Mouse (Mus musculus): Measurements from ENCODE around the gene Fbxw7. TPM values are rescaled to one million over a fixed set of nuclear protein-coding genes. Genes with fewer than 3 reads are reported as not detected.

Gene Fbxw7
- polyA plus RNA-seq, 1 experiment from 2014 or later: 39.3 TPM

GRCm38 (mm10) chr3:84890983-84891382 lies 75.9 kb downstream of the Fbxw7 start:
- H3K4me1 ChIP-seq (ENCODE audit: control insufficient read depth, insufficient read depth, low read depth, low read length): no peaks in the 10 kb centered on the region

GRCm38 (mm10) chr3:84897952-84898351 lies 82.9 kb downstream of the Fbxw7 start:
- no peaks in the 10 kb centered on the region for H3K36me3 ChIP-seq (ENCODE audit: control insufficient read depth, insufficient read depth, low read length)
- ATAC-seq: no peak
- H3K27ac ChIP-seq (ENCODE audit: low read depth, low read length): no peak overlapping the region
- 86% methylated on average over 8 of the region's 8 CpGs for WGBS
- H3K9ac ChIP-seq (ENCODE audit: low read depth, low read length): no peak overlapping the region
- H3K4me3 ChIP-seq (ENCODE audit: low read length): no peak overlapping the region
- no peaks in the 10 kb centered on the region for H3K4me1 ChIP-seq (ENCODE audit: control insufficient read depth, insufficient read depth, low read depth, low read length)
- no peak overlapping the region for H3K4me2 ChIP-seq (ENCODE audit: low read length)
- H3K27me3 ChIP-seq (replicated peaks; ENCODE audit: control insufficient read depth, insufficient read depth, low read length): no peaks in the 10 kb centered on the region
- no peaks in the 10 kb centered on the region for H3K9me3 ChIP-seq (ENCODE audit: control insufficient read depth, low read length)

More at GRCm38 (mm10) chr3:84890983-84891382, 75.9 kb downstream of the Fbxw7 start:
- Histone ChIP-seq H3K9ac (ENCODE audit: low read depth, low read length) (no peak overlapping the region), H3K4me3 (ENCODE audit: low read length) (no peak overlapping the region), H3K4me2 (ENCODE audit: low read length) (no peak overlapping the region), H3K9me3 (ENCODE audit: control insufficient read depth, low read length) (no peaks in the 10 kb centered on the region), H3K36me3 (ENCODE audit: control insufficient read depth, insufficient read depth, low read length) (no peaks in the 10 kb centered on the region), H3K27me3 (replicated peaks; ENCODE audit: control insufficient read depth, insufficient read depth, low read length) (no peaks in the 10 kb centered on the region), H3K27ac (ENCODE audit: low read depth, low read length) (no peak overlapping the region)
- no peak for ATAC-seq
- 96% methylated on average over 5 of the region's 5 CpGs for WGBS

- no peak for ATAC-seq
- no peaks in the 10 kb centered on the region for H3K9me3 ChIP-seq (ENCODE audit: control insufficient read depth, low read length)
- no peaks in the 10 kb centered on the region for H3K4me1 ChIP-seq (ENCODE audit: control insufficient read depth, insufficient read depth, low read depth, low read length)
- 22% methylated on average over 1 of the region's 1 CpGs for WGBS
- H3K27me3 ChIP-seq (replicated peaks; ENCODE audit: control insufficient read depth, insufficient read depth, low read length): no peaks in the 10 kb centered on the region
- H3K36me3 ChIP-seq (ENCODE audit: control insufficient read depth, insufficient read depth, low read length): no peaks in the 10 kb centered on the region
- H3K27ac ChIP-seq (ENCODE audit: low read depth, low read length): no peak overlapping the region
- no peak overlapping the region for H3K4me3 ChIP-seq (ENCODE audit: low read length)
- H3K9ac ChIP-seq (ENCODE audit: low read depth, low read length): no peak overlapping the region
- H3K4me2 ChIP-seq (ENCODE audit: low read length): no peak overlapping the region
These were observed 91.5 kb downstream of the Fbxw7 start for GRCm38 (mm10) chr3:84906528-84906927.

GRCm38 (mm10) chr3:84914284-84914683 lies 99.2 kb downstream of the Fbxw7 start:
- no peak overlapping the region for H3K4me3 ChIP-seq (ENCODE audit: low read length)
- no peaks in the 10 kb centered on the region for H3K4me1 ChIP-seq (ENCODE audit: control insufficient read depth, insufficient read depth, low read depth, low read length)
- ATAC-seq: no peak
- no peak overlapping the region for H3K4me2 ChIP-seq (ENCODE audit: low read length)
- no peaks in the 10 kb centered on the region for H3K27me3 ChIP-seq (replicated peaks; ENCODE audit: control insufficient read depth, insufficient read depth, low read length)
- no peaks in the 10 kb centered on the region for H3K36me3 ChIP-seq (ENCODE audit: control insufficient read depth, insufficient read depth, low read length)
- WGBS: 62% methylated on average over 1 of the region's 1 CpGs
- H3K9ac ChIP-seq (ENCODE audit: low read depth, low read length): no peak overlapping the region
- H3K9me3 ChIP-seq (ENCODE audit: control insufficient read depth, low read length): no peaks in the 10 kb centered on the region
- H3K27ac ChIP-seq (ENCODE audit: low read depth, low read length): no peak overlapping the region

GRCm38 (mm10) chr3:84917903-84918679 lies 103.0 kb downstream of the Fbxw7 start:
- no peak overlapping the region for H3K27ac ChIP-seq (ENCODE audit: low read depth, low read length)
- no peaks in the 10 kb centered on the region for H3K9me3 ChIP-seq (ENCODE audit: control insufficient read depth, low read length)
- H3K27me3 ChIP-seq (replicated peaks; ENCODE audit: control insufficient read depth, insufficient read depth, low read length): no peaks in the 10 kb centered on the region
- WGBS: 80% methylated on average over 9 of the region's 9 CpGs
- H3K4me3 ChIP-seq (ENCODE audit: low read length): no peak overlapping the region
- no peaks in the 10 kb centered on the region for H3K4me1 ChIP-seq (ENCODE audit: control insufficient read depth, insufficient read depth, low read depth, low read length)
- H3K36me3 ChIP-seq (ENCODE audit: control insufficient read depth, insufficient read depth, low read length): no peaks in the 10 kb centered on the region
- H3K9ac ChIP-seq (ENCODE audit: low read depth, low read length): no peak overlapping the region
- H3K4me2 ChIP-seq (ENCODE audit: low read length): no peak overlapping the region
- no peak for ATAC-seq

GRCm38 (mm10) chr3:84921704-84922420 lies 106.8 kb downstream of the Fbxw7 start:
- no peak overlapping the region for H3K9ac ChIP-seq (ENCODE audit: low read depth, low read length)
- peak; percentile 64; the same call in 1 of the 2 replicates for ATAC-seq
- WGBS: 83% methylated on average over 6 of the region's 6 CpGs

GRCm38 (mm10) chr3:84923256-84923655 lies 108.2 kb downstream of the Fbxw7 start:
- H3K9me3 ChIP-seq (ENCODE audit: control insufficient read depth, low read length): no peaks in the 10 kb centered on the region
- H3K27me3 ChIP-seq (replicated peaks; ENCODE audit: control insufficient read depth, insufficient read depth, low read length): no peaks in the 10 kb centered on the region
- ATAC-seq: no peak
- no peak overlapping the region for H3K4me3 ChIP-seq (ENCODE audit: low read length)
- no peaks in the 10 kb centered on the region for H3K36me3 ChIP-seq (ENCODE audit: control insufficient read depth, insufficient read depth, low read length)
- no peak overlapping the region for H3K27ac ChIP-seq (ENCODE audit: low read depth, low read length)
- WGBS: 100% methylated on average over 1 of the region's 1 CpGs
- H3K4me2 ChIP-seq (ENCODE audit: low read length): no peak overlapping the region
- H3K4me1 ChIP-seq (ENCODE audit: control insufficient read depth, insufficient read depth, low read depth, low read length): no peaks in the 10 kb centered on the region
- H3K9ac ChIP-seq (ENCODE audit: low read depth, low read length): no peak overlapping the region

More at GRCm38 (mm10) chr3:84921704-84922420, 106.8 kb downstream of the Fbxw7 start:
- Histone ChIP-seq H3K9me3 (ENCODE audit: control insufficient read depth, low read length) (no peaks in the 10 kb centered on the region), H3K4me3 (ENCODE audit: low read length) (no peak overlapping the region), H3K27me3 (replicated peaks; ENCODE audit: control insufficient read depth, insufficient read depth, low read length) (no peaks in the 10 kb centered on the region), H3K4me2 (ENCODE audit: low read length) (no peak overlapping the region), H3K27ac (ENCODE audit: low read depth, low read length) (no peak overlapping the region), H3K4me1 (ENCODE audit: control insufficient read depth, insufficient read depth, low read depth, low read length) (no peaks in the 10 kb centered on the region), H3K36me3 (ENCODE audit: control insufficient read depth, insufficient read depth, low read length) (no peaks in the 10 kb centered on the region)

- no peak for ATAC-seq
- no peaks in the 10 kb centered on the region for H3K36me3 ChIP-seq (ENCODE audit: control insufficient read depth, insufficient read depth, low read length)
- H3K9me3 ChIP-seq (ENCODE audit: control insufficient read depth, low read length): no peaks in the 10 kb centered on the region
- no peaks in the 10 kb centered on the region for H3K27me3 ChIP-seq (replicated peaks; ENCODE audit: control insufficient read depth, insufficient read depth, low read length)
- H3K27ac ChIP-seq (ENCODE audit: low read depth, low read length): no peak overlapping the region
- no peak overlapping the region for H3K4me2 ChIP-seq (ENCODE audit: low read length)
- H3K4me3 ChIP-seq (ENCODE audit: low read length): no peak overlapping the region
- no peaks in the 10 kb centered on the region for H3K4me1 ChIP-seq (ENCODE audit: control insufficient read depth, insufficient read depth, low read depth, low read length)
- 91% methylated on average over 1 of the region's 1 CpGs for WGBS
- H3K9ac ChIP-seq (ENCODE audit: low read depth, low read length): no peak overlapping the region
These were observed 108.6 kb downstream of the Fbxw7 start for GRCm38 (mm10) chr3:84923670-84924069.

GRCm38 (mm10) chr3:84925229-84925628 lies 110.2 kb downstream of the Fbxw7 start:
- Histone ChIP-seq H3K4me1 (ENCODE audit: control insufficient read depth, insufficient read depth, low read depth, low read length) (no peaks in the 10 kb centered on the region), H3K27me3 (replicated peaks; ENCODE audit: control insufficient read depth, insufficient read depth, low read length) (no peaks in the 10 kb centered on the region), H3K9ac (ENCODE audit: low read depth, low read length) (no peak overlapping the region), H3K36me3 (ENCODE audit: control insufficient read depth, insufficient read depth, low read length) (no peaks in the 10 kb centered on the region), H3K9me3 (ENCODE audit: control insufficient read depth, low read length) (no peaks in the 10 kb centered on the region), H3K27ac (ENCODE audit: low read depth, low read length) (no peak overlapping the region), H3K4me2 (ENCODE audit: low read length) (no peak overlapping the region), H3K4me3 (ENCODE audit: low read length) (no peak overlapping the region)
- no peak for ATAC-seq
- WGBS: 79% methylated on average over 4 of the region's 4 CpGs

Data from hindbrain, embryonic 16.5 days (tissue).